Mouse (Mus musculus) forebrain, embryonic 14.5 days (tissue): Measurements from ENCODE around the gene Manbal. TPM values are rescaled to one million over a fixed set of nuclear protein-coding genes. Genes with fewer than 3 reads are reported as not detected.
A peak's percentile ranks its signal among the peaks of the same experiment; 100 is the strongest.
"Not testable (repeated sequence)": the region's sequence is repeated elsewhere in the genome, so short reads cannot be mapped to it uniquely, and the experiment has no call there.

Experiments
- ATAC-seq: fragments of 200-750 bp; cut with Nextera tagmentation; 2 replicates; pipeline ENCODE4 v1.8.0; 2017; ENCODE audit warnings: mild to moderate bottlenecking, moderate library complexity
- DNase-seq: peaks from one replicate; pipeline ENCODE4 v3.0.0-alpha.2; 2015; ENCODE audit warnings: low spot score
- H3K27ac ChIP-seq: fragments of 300-500 bp; sonication (generic); 2 replicates; pipeline ENCODE4 v1.5.1; 2014; ENCODE audit warnings: low read depth, mild to moderate bottlenecking, control low read depth, low read length, moderate library complexity
- H3K27me3 ChIP-seq: fragments of 300-500 bp; sonication (generic); replicated peaks from 2 replicates; pipeline ENCODE4 v1.6.1; 2014; ENCODE audit warnings: low read length, control low read depth, mixed read lengths; ENCODE audit not compliant: control insufficient read depth, insufficient read depth
- H3K36me3 ChIP-seq: fragments of 300-500 bp; sonication (generic); 2 replicates; pipeline ENCODE4 v1.6.1; 2014; ENCODE audit warnings: low read length, control low read depth; ENCODE audit not compliant: control insufficient read depth, insufficient read depth
- H3K4me1 ChIP-seq: fragments of 300-500 bp; sonication (generic); 2 replicates; pipeline ENCODE4 v1.6.1; 2014; ENCODE audit warnings: antibody characterized with exemption, low read length, control low read depth; ENCODE audit not compliant: control insufficient read depth, insufficient read depth
- H3K4me2 ChIP-seq: fragments of 300-500 bp; sonication (generic); 2 replicates; pipeline ENCODE4 v1.6.1; 2014; ENCODE audit warnings: mild to moderate bottlenecking, control low read depth, low read length
- H3K4me3 ChIP-seq: fragments of 300-500 bp; sonication (generic); 2 replicates; pipeline ENCODE4 v1.5.1; 2014; ENCODE audit warnings: low read depth, low read length, control low read depth
- H3K9ac ChIP-seq: fragments of 300-500 bp; sonication (generic); 2 replicates; pipeline ENCODE4 v1.6.1; 2014; ENCODE audit warnings: mild to moderate bottlenecking, low read length, control low read depth, moderate library complexity
- H3K9me3 ChIP-seq: fragments of 300-500 bp; sonication (generic); replicated peaks from 2 replicates; pipeline ENCODE4 v1.6.1; 2016; ENCODE audit warnings: low read length, control low read depth, mixed read lengths; ENCODE audit not compliant: control insufficient read depth
- WGBS: fragments of 180-500 bp; shearing (Covaris S2); extraction: QIAGEN DNeasy Blood & Tissue Kit; methylation state at CpG from one replicate; pipeline ENCODE4 v1.1.7; 2014; 5-methylcytosine and 5-hydroxymethylcytosine counted together
- polyA plus RNA-seq: library from polyadenylated mRNA; unstranded; fragments of >200 nt; fragmentation: Nextera tagmentation; extraction: Ambion mirVana; gene quantifications from 2 replicates; pipeline ENCODE4 v1.2.1, GENCODE M21; 2014

Gene Manbal
- polyA plus RNA-seq, 1 experiment from 2014 or later: 78.5 TPM

DNA sequence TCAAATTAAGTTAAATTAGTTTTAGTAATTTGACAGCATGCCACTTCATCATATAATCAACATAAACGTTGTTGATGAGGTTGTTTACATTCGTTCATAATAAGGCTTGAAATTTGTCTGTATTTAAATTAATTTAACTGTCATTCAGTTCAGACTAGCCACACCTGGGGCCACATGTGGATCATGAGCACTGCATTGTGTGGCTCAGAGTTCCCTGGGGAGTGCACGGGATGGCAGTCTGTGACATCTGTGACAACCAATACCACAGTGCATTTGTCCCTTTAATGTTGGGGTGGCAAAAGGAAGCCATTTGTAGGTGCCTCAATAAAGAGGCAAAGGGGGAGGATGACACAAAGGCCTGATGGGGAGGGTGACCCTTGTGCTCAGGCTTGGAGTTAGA is 9.6 kb downstream of the Manbal start:
- no peak overlapping the region for H3K27ac ChIP-seq
- DNase-seq (no peak), ATAC-seq (no peak)
- H3K9ac ChIP-seq: no peak overlapping the region
- peaks cover 11% of the 10 kb centered on the region; the same call in 1 of the 2 replicates for H3K4me1 ChIP-seq
- no peak overlapping the region for H3K4me2 ChIP-seq
- H3K4me3 ChIP-seq: no peak overlapping the region
- no peaks in the 10 kb centered on the region for H3K27me3 ChIP-seq
- H3K9me3 ChIP-seq: no peaks in the 10 kb centered on the region
- 45% methylated on average over 3 of the region's 3 CpGs for WGBS
- peaks cover 30% of the 10 kb centered on the region for H3K36me3 ChIP-seq

DNA sequence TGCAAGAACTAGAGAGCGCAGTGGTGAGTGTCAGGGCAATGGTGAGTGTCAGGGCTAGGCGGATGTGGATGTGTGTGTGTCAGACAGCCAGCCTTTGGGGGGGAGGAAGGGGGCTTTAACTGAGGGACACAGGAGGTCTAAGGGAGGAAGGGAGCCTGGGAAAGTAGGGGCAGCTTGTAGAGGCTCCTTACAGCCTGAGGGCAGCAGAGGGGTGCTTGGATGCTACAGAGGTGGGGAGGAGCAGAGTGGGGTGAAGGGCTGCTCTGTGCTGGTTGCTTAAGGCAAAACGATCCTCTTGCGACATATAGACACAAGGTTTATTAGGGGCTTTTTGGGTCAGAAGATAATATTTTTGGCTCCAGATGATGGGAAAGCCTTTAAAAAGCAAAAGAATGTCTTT is 17.4 kb downstream of the Manbal start:
- 47% methylated on average over 4 of the region's 4 CpGs for WGBS
- Histone ChIP-seq H3K9me3 (no peaks in the 10 kb centered on the region), H3K27ac (no peak overlapping the region), H3K4me1 (no peaks in the 10 kb centered on the region), H3K9ac (no peak overlapping the region), H3K36me3 (peaks cover 33% of the 10 kb centered on the region), H3K4me2 (no peak overlapping the region), H3K4me3 (no peak overlapping the region), H3K27me3 (no peaks in the 10 kb centered on the region)
- ATAC-seq (no peak), DNase-seq (no peak)

DNA sequence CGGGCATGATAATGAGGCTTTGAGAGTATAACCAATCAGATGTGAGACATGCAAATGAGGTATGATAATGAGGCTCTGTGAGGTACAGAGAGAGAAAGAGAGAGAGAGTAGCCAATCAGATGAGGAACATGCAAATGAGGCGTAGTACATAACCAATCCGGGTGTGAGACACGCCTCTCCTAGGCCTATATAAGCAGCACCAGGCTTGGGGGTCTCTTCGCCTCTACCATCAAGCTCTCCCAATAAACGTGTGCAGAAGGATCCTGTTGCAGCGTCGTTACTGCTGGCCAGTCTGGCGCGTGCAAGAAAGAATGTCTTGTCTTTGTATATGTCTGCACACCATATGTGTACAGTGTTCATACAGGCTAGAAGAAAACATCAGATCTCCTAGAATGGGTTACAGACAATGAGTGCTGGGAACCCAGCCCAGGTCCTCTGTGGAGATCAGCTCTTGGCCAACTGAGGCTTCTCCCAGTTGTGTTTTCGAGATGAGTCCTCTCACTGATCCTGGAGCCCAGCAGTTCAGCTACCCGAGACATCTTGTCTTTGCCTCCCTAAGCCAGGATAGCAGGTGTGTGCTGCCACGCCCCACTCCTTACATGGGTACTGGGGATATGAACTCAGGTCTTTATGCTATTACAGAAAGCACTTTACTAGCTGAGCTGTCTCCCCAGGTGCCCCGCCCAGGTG is 21.7 kb downstream of the Manbal start:
- H3K36me3 ChIP-seq: peaks cover 13% of the 10 kb centered on the region; the same call in 1 of the 2 replicates
- 91% methylated on average over 14 of the region's 14 CpGs for WGBS
- not testable (repeated sequence) for H3K4me1 ChIP-seq, H3K4me3 ChIP-seq, H3K27me3 ChIP-seq, H3K27ac ChIP-seq, H3K4me2 ChIP-seq, DNase-seq, H3K9me3 ChIP-seq, H3K9ac ChIP-seq, ATAC-seq

DNA sequence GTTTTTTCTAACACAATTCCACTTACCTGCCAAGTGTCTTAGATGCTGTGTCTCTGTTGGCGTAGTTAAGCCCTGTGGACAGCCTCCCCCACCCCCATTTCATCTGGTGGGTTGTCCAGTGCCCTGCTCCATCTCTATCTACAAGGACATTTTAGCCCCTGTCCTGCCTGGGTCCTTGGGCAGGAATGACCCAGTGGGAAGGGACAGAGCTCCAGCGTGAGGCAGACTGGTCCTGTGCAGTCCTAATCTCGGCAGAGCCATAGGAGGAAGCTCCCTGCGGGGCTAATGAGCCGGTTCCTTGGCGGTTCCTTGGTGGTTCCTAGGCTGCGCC is 22.2 kb downstream of the Manbal start:
- no peak for ATAC-seq
- Histone ChIP-seq H3K27ac (no peak overlapping the region), H3K36me3 (peaks cover 10% of the 10 kb centered on the region; the same call in 1 of the 2 replicates), H3K4me1 (no peaks in the 10 kb centered on the region), H3K27me3 (no peaks in the 10 kb centered on the region), H3K9me3 (no peaks in the 10 kb centered on the region), H3K4me2 (no peak overlapping the region), H3K9ac (no peak overlapping the region), H3K4me3 (no peak overlapping the region)
- DNase-seq: no peak
- WGBS: 87% methylated on average over 7 of the region's 7 CpGs

DNA sequence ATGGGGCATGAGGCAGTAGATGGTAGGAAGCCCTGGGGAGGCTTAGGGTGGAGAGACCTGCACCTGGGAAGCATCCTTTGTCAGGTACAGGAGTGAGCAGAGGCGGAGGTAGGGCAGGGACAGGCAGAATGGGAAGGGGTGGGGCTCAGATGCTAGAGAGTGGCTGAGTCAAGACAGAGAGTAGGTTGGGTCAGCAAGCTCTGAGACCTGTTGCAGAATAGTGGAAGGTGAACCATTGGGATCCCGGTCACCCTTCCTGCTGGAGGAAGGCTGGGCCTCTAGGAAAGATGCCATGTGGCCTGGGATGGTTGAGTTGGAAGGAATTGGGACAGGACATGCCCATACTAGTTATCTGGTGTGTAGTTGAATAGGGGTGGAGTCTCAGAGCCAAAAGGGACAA is 24.9 kb downstream of the Manbal start:
- 100% methylated on average over 2 of the region's 2 CpGs for WGBS
- Histone ChIP-seq H3K36me3 (peaks cover 31% of the 10 kb centered on the region), H3K4me1 (no peaks in the 10 kb centered on the region), H3K27me3 (no peaks in the 10 kb centered on the region), H3K4me2 (no peak overlapping the region), H3K4me3 (no peak overlapping the region), H3K9me3 (no peaks in the 10 kb centered on the region), H3K9ac (no peak overlapping the region), H3K27ac (no peak overlapping the region)
- ATAC-seq (no peak), DNase-seq (no peak)

DNA sequence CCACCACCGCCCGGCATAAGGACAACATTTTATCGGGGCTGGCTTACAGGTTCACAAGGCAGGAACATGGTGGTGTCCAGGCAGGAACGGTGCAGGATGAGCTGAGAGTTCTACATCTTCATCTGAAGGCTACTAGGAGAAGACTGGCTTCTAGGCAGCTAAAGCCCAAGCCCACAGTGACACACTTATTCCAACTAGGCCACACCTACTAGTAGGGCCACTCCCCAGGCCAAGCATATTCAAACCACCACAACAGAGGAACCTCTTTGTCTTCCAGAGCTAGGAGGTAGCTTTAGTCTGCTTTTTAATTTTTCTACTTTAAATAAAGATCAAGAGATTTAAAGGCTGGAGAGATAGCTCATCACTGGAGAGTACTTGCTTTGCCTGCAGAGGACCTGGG is 26.2 kb downstream of the Manbal start:
- ATAC-seq: no peak
- H3K9me3 ChIP-seq: 0 out of 2 replicates have a peak, but pooled peaks cover 2% of the 10 kb centered on the region
- H3K4me3 ChIP-seq: no peak overlapping the region
- no peaks in the 10 kb centered on the region for H3K27me3 ChIP-seq
- H3K27ac ChIP-seq: no peak overlapping the region
- H3K36me3 ChIP-seq: peaks cover 36% of the 10 kb centered on the region
- H3K4me1 ChIP-seq: no peaks in the 10 kb centered on the region
- H3K4me2 ChIP-seq: no peak overlapping the region
- no peak overlapping the region for H3K9ac ChIP-seq
- DNase-seq: no peak
- 97% methylated on average over 4 of the region's 4 CpGs for WGBS

DNA sequence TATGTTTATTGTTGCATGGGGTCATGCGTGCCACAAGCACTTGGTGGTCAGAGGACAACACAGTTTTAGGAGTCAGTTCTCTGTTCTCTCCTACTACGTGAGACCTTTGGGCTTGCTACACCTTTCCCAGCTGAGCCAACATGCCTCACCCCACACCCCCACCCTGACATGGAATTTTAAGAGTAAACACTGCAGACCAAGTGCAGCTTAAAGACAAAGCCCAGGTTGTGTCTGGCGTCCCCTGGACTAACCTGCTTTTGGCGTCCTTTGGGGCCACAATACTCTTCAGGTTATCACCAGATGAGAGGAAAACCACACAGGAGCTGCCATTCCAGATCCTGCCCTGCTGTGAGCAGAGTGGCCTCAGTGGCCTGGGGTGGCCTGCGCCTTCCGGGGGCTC is 27.5 kb downstream of the Manbal start:
- no peak overlapping the region for H3K27ac ChIP-seq
- no peak for ATAC-seq
- H3K4me3 ChIP-seq: no peak overlapping the region
- H3K9ac ChIP-seq: no peak overlapping the region
- H3K4me1 ChIP-seq: no peaks in the 10 kb centered on the region
- H3K36me3 ChIP-seq: peaks cover 40% of the 10 kb centered on the region
- DNase-seq: no peak
- 0 out of 2 replicates have a peak, but pooled peaks cover 2% of the 10 kb centered on the region for H3K9me3 ChIP-seq
- no peaks in the 10 kb centered on the region for H3K27me3 ChIP-seq
- WGBS: 75% methylated on average over 6 of the region's 6 CpGs
- no peak overlapping the region for H3K4me2 ChIP-seq

DNA sequence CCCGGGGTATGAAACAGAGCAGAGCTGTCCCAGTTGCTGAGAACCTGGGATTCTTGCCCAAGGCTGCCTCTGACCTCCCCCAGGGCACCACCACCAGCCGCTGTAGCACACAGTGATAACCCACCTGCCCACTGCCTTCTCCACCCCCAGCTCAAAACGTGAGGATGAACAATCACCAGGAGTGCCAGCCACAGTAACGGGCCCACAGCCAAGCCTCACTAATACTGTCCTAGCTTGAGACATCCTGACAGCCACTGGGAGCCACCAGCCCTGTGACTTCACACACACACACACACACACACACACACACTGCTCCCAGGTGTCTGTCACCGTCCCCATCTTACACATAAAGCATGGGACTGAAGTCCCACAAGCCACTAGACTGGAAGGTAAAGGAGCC is 28.0 kb downstream of the Manbal start:
- peaks cover 40% of the 10 kb centered on the region for H3K36me3 ChIP-seq
- H3K4me1 ChIP-seq: no peaks in the 10 kb centered on the region
- no peaks in the 10 kb centered on the region for H3K27me3 ChIP-seq
- 0 out of 2 replicates have a peak, but pooled peaks cover 2% of the 10 kb centered on the region for H3K9me3 ChIP-seq
- H3K4me2 ChIP-seq: no peak overlapping the region
- ATAC-seq (no peak), DNase-seq (no peak)
- H3K9ac ChIP-seq: no peak overlapping the region
- H3K4me3 ChIP-seq: no peak overlapping the region
- 70% methylated on average over 5 of the region's 5 CpGs for WGBS
- no peak overlapping the region for H3K27ac ChIP-seq

DNA sequence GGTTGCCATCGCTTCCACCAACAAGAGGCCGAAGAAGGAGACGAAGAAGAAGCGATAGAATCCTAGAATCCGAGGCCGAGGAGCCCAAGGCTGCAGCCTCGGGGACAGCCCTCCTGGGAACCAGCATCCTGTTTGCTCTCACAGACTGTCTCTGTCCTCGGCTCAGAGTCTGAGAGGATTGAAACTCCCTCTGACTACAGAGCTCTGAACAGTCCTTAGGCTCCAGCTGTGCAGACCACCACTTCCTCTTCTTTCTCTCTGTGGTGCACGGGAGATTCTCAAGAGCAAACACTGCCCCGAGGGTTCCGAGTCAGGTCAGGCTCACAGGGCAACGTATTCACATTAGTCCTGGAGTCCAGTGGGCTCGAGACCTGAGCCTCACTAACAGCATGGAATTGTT is 28.6 kb downstream of the Manbal start:
- Histone ChIP-seq H3K9ac (no peak overlapping the region), H3K27me3 (no peaks in the 10 kb centered on the region), H3K9me3 (0 out of 2 replicates have a peak, but pooled peaks cover 2% of the 10 kb centered on the region), H3K4me1 (no peaks in the 10 kb centered on the region), H3K4me3 (no peak overlapping the region), H3K4me2 (no peak overlapping the region), H3K27ac (peak overlapping the region; percentile 48; the same call in 1 of the 2 replicates), H3K36me3 (peaks cover 40% of the 10 kb centered on the region)
- DNase-seq (no peak), ATAC-seq (no peak)
- WGBS: 71% methylated on average over 13 of the region's 13 CpGs
